Mouse (Mus musculus): ENCODE measurements around the gene Olfr305. TPM values are rescaled to one million over a fixed set of nuclear protein-coding genes. Genes with fewer than 3 reads are reported as not detected.
"Not testable (repeated sequence)": the region's sequence is repeated elsewhere in the genome, so short reads cannot be mapped to it uniquely, and the experiment has no call there.

Olfr305 gene
- not detected for total RNA-seq (2021)
- long read RNA-seq, experiment 1, result 0 reads
- long read RNA-seq, experiment 2, result 0 reads

DNA sequence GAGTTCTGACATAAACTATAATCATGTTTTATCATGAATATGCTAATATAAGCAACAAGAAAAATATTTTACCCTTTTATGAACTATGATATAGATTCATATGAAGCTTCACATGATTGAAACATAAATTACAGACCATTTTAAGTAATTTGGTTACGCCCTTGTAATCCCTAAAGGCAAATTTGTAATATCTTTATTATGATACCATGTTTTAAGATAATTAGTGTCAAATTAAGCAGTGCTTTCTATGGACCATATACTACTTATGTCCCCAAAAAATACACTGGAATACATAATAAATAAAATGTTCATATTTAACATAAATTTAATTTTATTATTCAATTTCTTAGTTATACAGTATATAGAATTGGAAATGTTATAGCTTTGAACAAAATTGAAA is at the start of gene Olfr305:
Gene Olfr305 (minus strand): TSS at position 101 of the 400 bp plus-strand sequence.
- no peak for DNase-seq (ENCODE audit: low spot score in 2 of 2)

- no peak for DNase-seq (ENCODE audit: low spot score in 2 of 2)
Measured at GRCm38 (mm10) chr7:86403546-86403945, 36.8 kb upstream of the Olfr305 start, which contains the start of gene Olfr301. Gene Olfr301 (plus strand): TSS chr7:86403846.

DNA sequence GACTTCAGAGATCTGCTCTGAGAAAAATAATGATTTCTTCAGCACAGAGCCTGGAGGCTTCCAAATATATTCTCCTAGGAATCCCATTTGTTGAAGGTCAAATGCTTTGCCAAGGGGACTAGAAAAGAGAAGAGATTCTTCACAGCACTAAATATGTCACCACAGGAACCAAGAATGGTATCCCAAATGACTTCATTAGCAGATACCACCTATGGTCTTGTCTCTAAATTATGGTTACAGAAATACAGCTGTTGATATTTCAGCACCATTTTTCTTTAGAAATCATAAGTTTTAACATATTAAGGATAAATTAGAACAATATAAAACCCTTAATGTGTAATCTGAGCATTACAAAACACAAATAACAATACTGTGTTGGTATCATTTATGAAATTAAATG is 31.0 kb upstream of the Olfr305 start, which contains the start of gene Olfr303:
Gene Olfr303 (minus strand): TSS at position 101 of the 400 bp plus-strand sequence.
- DNase-seq (ENCODE audit: low spot score in 2 of 2), result no peak

GRCm38 (mm10) chr7:86386558-86386957 is 19.8 kb upstream of the Olfr305 start, which contains the start of gene Olfr304:
Gene Olfr304 (minus strand): TSS chr7:86386658.
- no peak for DNase-seq (ENCODE audit: low spot score in 2 of 2)

- DNase-seq (ENCODE audit: low spot score in 2 of 2), result no peak
Measured at GRCm38 (mm10) chr7:86385769-86386168, 19.0 kb upstream of the Olfr305 start.

DNA sequence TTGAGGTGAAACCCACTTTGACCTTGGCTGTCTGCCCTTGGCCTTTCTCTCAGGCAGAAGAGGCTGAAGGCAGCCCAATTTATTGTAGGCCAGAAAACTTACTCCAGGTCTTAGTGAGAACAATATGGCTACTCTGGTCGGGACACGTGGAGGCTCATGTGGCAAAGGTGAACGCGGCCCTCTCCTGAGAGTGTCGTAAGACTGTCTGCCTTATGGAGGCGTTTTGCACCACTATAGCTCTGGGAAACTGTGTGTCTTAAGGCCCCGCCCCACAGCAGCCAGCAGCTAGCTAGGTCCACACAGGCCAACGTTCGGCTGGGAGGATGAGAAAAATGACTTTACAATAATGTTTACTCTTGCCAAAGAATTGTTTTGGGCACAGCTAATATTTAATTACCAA is 20.4 kb downstream of the Olfr305 start:
- DNase-seq (ENCODE audit: low spot score in 2 of 2), result not testable (repeated sequence)

DNA sequence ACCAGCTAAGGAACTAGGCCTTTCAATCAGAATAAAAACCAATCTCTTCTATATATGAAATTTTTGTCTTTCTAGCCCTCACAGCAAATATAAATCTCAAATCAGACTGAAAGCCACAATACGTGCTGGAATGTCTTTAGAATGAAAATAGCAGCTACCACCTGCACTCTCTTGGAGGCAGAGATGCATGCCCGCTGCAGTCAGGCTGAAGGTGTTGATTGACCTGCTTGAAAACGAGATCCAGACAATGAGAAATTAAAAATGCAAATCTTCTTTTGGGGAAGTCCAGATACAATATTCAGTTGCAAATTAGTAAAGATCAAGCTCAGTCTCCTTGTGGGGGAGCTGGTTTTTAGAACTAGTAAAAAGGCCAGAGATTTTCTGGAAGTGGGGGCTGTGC is 22.5 kb downstream of the Olfr305 start:
- no peak for DNase-seq (ENCODE audit: low spot score in 2 of 2)

GRCm38 (mm10) chr7:86342881-86343565 is 23.7 kb downstream of the Olfr305 start:
- no peak for DNase-seq (ENCODE audit: low spot score in 2 of 2)

DNA sequence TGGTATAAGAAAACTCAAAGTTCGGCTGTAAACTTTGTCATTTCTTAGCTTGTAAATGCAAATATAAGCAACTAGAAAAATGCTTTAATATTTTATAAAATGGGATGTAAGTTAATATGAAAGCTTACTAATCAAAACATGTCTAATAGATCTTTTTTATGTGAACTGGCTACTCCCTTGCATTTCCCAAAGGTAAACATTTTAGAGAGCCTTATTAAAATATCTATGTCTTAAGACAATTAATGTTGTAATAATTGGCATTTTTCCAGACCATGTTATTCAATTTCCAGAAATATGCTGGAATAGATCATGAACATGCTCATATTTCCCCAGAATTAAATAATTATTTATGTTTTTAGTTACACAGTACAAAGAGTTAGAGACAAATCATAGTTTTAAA is 29.2 kb downstream of the Olfr305 start, which contains the start of gene Olfr307:
Gene Olfr307 (minus strand): TSS at position 101 of the 400 bp plus-strand sequence.
- no peak for DNase-seq (ENCODE audit: low spot score in 2 of 2)

GRCm38 (mm10) chr7:86325530-86325929 is 41.2 kb downstream of the Olfr305 start, which contains the start of gene Olfr308:
Gene Olfr308 (minus strand): TSS chr7:86325630.
- DNase-seq (ENCODE audit: low spot score in 2 of 2), result no peak

DNA sequence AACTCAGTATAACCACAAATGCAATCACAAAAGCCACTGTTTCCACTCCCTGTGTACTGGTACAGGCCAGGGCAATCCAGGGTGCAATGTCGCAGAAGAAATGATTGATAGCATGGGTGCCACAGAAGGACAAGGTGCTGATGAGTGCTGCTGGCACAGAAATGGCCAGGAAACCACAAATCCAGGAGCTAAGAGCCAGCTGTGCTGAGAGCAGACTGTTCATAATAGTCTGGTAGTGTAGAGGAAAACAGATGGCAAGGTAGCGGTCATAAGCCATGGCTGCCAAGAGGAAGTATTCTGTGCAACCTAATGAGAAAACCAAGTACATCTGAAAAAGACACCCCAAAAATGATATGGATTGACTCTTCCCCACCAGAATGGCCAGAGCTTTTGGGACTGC is 45.4 kb downstream of the Olfr305 start:
- DNase-seq (ENCODE audit: low spot score in 2 of 2), result no peak

GRCm38 (mm10) chr7:86313608-86314007 is 53.1 kb downstream of the Olfr305 start, which contains the start of gene Olfr309:
Gene Olfr309 (minus strand): TSS chr7:86313708.
- DNase-seq (ENCODE audit: low spot score in 2 of 2), result no peak

Other genes with a start within 250 kb of the Olfr305 start
- gene Vmn2r75, start 195.2 kb downstream of the Olfr305 start, total RNA-seq (2021), result not detected
- not detected for gene Vmn2r76, start 120.6 kb downstream of the Olfr305 start, total RNA-seq (2021)
- not detected for gene Olfr310, start 89.8 kb downstream of the Olfr305 start, total RNA-seq (2021)
- not detected for gene Olfr309, start 53.2 kb downstream of the Olfr305 start, total RNA-seq (2021)
- not detected for gene Olfr308, start 41.3 kb downstream of the Olfr305 start, total RNA-seq (2021)
- not detected for gene Olfr307, start 29.3 kb downstream of the Olfr305 start, total RNA-seq (2021)
- gene Olfr304, start 19.7 kb upstream of the Olfr305 start, total RNA-seq (2021), result not detected
- not detected for gene Olfr303, start 30.9 kb upstream of the Olfr305 start, total RNA-seq (2021)
- not detected for gene Olfr301, start 36.9 kb upstream of the Olfr305 start, total RNA-seq (2021)
- not detected for gene Olfr299, start 93.0 kb upstream of the Olfr305 start, total RNA-seq (2021)
- not detected for gene Olfr298, start 125.6 kb upstream of the Olfr305 start, total RNA-seq (2021)
- not detected for gene Olfr297, start 153.0 kb upstream of the Olfr305 start, total RNA-seq (2021)
- gene Olfr295, start 216.9 kb upstream of the Olfr305 start, total RNA-seq (2021), result not detected
- not detected for gene Olfr294, start 249.7 kb upstream of the Olfr305 start, total RNA-seq (2021)